Mouse (Mus musculus): ENCODE results near the gene Eif4g2.

- TF ChIP-seq GATA1 (IDR thresholded peaks at IDR 0.05; ENCODE audit: borderline replicate concordance, low read length) (no peak), FLI1 (IDR thresholded peaks at IDR 0.05; ENCODE audit: low read length) (no peak)
Measured at GRCm38 (mm10) chr7:111109561-111109960, 26.7 kb upstream of the Eif4g2 start.

Measured in megakaryocyte, embryonic 14.5 days (primary cell).